Mouse (Mus musculus) hindbrain, embryonic 15.5 days (tissue): ENCODE measurements around the gene Nfic. TPM values are rescaled to one million over a fixed set of nuclear protein-coding genes. Genes with fewer than 3 reads are reported as not detected.

Experiments
- ATAC-seq: fragments of 200-750 bp; cut with Nextera tagmentation; 2 replicates; pipeline ENCODE4 v1.8.0; 2017; ENCODE audit warnings: low read depth, moderate number of reproducible peaks, moderate TSS enrichment; ENCODE audit not compliant: low FRiP score
- H3K27ac ChIP-seq: fragments of 300-500 bp; sonication (generic); replicated peaks from 2 replicates; pipeline ENCODE4 v1.5.1; 2015; ENCODE audit warnings: mild to moderate bottlenecking, inconsistent platforms
- H3K27me3 ChIP-seq: fragments of 300-500 bp; sonication (generic); 2 replicates; pipeline ENCODE4 v1.6.1; 2015; ENCODE audit warnings: control low read depth, inconsistent platforms
- H3K36me3 ChIP-seq: fragments of 300-500 bp; sonication (generic); 2 replicates; pipeline ENCODE4 v1.6.1; 2015; ENCODE audit warnings: control low read depth, inconsistent platforms
- H3K4me1 ChIP-seq: fragments of 300-500 bp; sonication (generic); replicated peaks from 2 replicates; pipeline ENCODE4 v1.6.1; 2015; ENCODE audit warnings: control low read depth, inconsistent platforms
- H3K4me2 ChIP-seq: fragments of 300-500 bp; sonication (generic); 2 replicates; pipeline ENCODE4 v1.6.1; 2015; ENCODE audit warnings: moderate library complexity, mild to moderate bottlenecking, inconsistent platforms
- H3K4me3 ChIP-seq: fragments of 300-500 bp; sonication (generic); 2 replicates; pipeline ENCODE4 v1.5.1; 2015; ENCODE audit warnings: mild to moderate bottlenecking, inconsistent platforms
- H3K9ac ChIP-seq: fragments of 300-500 bp; sonication (generic); 2 replicates; pipeline ENCODE4 v1.6.1; 2015; ENCODE audit warnings: inconsistent platforms
- H3K9me3 ChIP-seq: fragments of 300-500 bp; sonication (generic); 2 replicates; pipeline ENCODE4 v1.6.1; 2016; ENCODE audit warnings: control low read depth, inconsistent platforms
- WGBS: fragments of 180-500 bp; shearing (Covaris S2); methylation state at CpG from one replicate; pipeline ENCODE4 v1.1.7; 2015; 5-methylcytosine and 5-hydroxymethylcytosine counted together
- polyA plus RNA-seq: library from polyadenylated mRNA; unstranded; fragments of >200 nt; fragmentation: Nextera tagmentation; extraction: Ambion mirVana; gene quantifications from 2 replicates; pipeline ENCODE4 v1.2.1, GENCODE M21; 2015

Gene Nfic
- polyA plus RNA-seq, 1 experiment from 2014 or later: 26.6 TPM

GRCm38 (mm10) chr10:81495151-81495550 is 39.7 kb upstream of the Nfic start:
- Histone ChIP-seq H3K9ac (peak overlapping the region; percentile 94), H3K4me1 (peaks cover 26% of the 10 kb centered on the region), H3K4me2 (peak overlapping the region; percentile 99), H3K36me3 (peaks cover 24% of the 10 kb centered on the region), H3K4me3 (peak overlapping the region; percentile 81), H3K27me3 (no peaks in the 10 kb centered on the region), H3K27ac (peak overlapping the region; percentile 87; the same call in 1 of the 2 replicates), H3K9me3 (no peaks in the 10 kb centered on the region)
- no peak for ATAC-seq
- 78% methylated on average over 6 of the region's 6 CpGs for WGBS

GRCm38 (mm10) chr10:81494260-81495041 is 39.0 kb upstream of the Nfic start:
- 0 out of 2 replicates have a peak overlapping the region, but pooled peaks have one; percentile 94 for H3K9ac ChIP-seq
- no peaks in the 10 kb centered on the region for H3K27me3 ChIP-seq
- no peaks in the 10 kb centered on the region for H3K9me3 ChIP-seq
- H3K4me1 ChIP-seq: peaks cover 26% of the 10 kb centered on the region
- H3K36me3 ChIP-seq: peaks cover 31% of the 10 kb centered on the region
- peak overlapping the region; percentile 99 for H3K4me2 ChIP-seq
- H3K27ac ChIP-seq: no peak overlapping the region
- 94% methylated on average over 11 of the region's 11 CpGs for WGBS
- peak overlapping the region; percentile 81; the same call in 1 of the 2 replicates for H3K4me3 ChIP-seq
- no peak for ATAC-seq

GRCm38 (mm10) chr10:81493601-81494220 is 38.3 kb upstream of the Nfic start:
- Histone ChIP-seq H3K27ac (no peak overlapping the region), H3K4me2 (no peak overlapping the region), H3K4me1 (peaks cover 26% of the 10 kb centered on the region), H3K9ac (no peak overlapping the region), H3K27me3 (no peaks in the 10 kb centered on the region), H3K4me3 (no peak overlapping the region), H3K9me3 (no peaks in the 10 kb centered on the region), H3K36me3 (peaks cover 37% of the 10 kb centered on the region)
- no peak for ATAC-seq
- WGBS: 84% methylated on average over 8 of the region's 8 CpGs

- 85% methylated on average over 11 of the region's 11 CpGs for WGBS
- Histone ChIP-seq H3K36me3 (peaks cover 47% of the 10 kb centered on the region), H3K9me3 (no peaks in the 10 kb centered on the region), H3K27me3 (no peaks in the 10 kb centered on the region), H3K4me2 (no peak overlapping the region), H3K9ac (no peak overlapping the region), H3K4me3 (no peak overlapping the region), H3K27ac (no peak overlapping the region), H3K4me1 (peaks cover 24% of the 10 kb centered on the region)
- no peak for ATAC-seq
These were observed 37.3 kb upstream of the Nfic start for GRCm38 (mm10) chr10:81492606-81493240.

- ATAC-seq: no peak
- Histone ChIP-seq H3K4me3 (no peak overlapping the region), H3K27ac (no peak overlapping the region), H3K27me3 (no peaks in the 10 kb centered on the region), H3K36me3 (peaks cover 60% of the 10 kb centered on the region), H3K4me2 (no peak overlapping the region), H3K9ac (no peak overlapping the region), H3K9me3 (no peaks in the 10 kb centered on the region), H3K4me1 (peaks cover 17% of the 10 kb centered on the region)
- WGBS: 97% methylated on average over 9 of the region's 9 CpGs
These were observed 35.6 kb upstream of the Nfic start for GRCm38 (mm10) chr10:81491018-81491417.

- peaks cover 13% of the 10 kb centered on the region for H3K4me1 ChIP-seq
- ATAC-seq: no peak
- no peak overlapping the region for H3K27ac ChIP-seq
- H3K36me3 ChIP-seq: peaks cover 60% of the 10 kb centered on the region
- WGBS: 83% methylated on average over 14 of the region's 14 CpGs
- no peaks in the 10 kb centered on the region for H3K27me3 ChIP-seq
- H3K4me2 ChIP-seq: no peak overlapping the region
- H3K9ac ChIP-seq: no peak overlapping the region
- no peak overlapping the region for H3K4me3 ChIP-seq
- no peaks in the 10 kb centered on the region for H3K9me3 ChIP-seq
These were observed 34.5 kb upstream of the Nfic start for GRCm38 (mm10) chr10:81489941-81490340.

GRCm38 (mm10) chr10:81488081-81488480 is 32.6 kb upstream of the Nfic start:
- H3K9ac ChIP-seq: no peak overlapping the region
- H3K9me3 ChIP-seq: no peaks in the 10 kb centered on the region
- H3K4me3 ChIP-seq: no peak overlapping the region
- no peak overlapping the region for H3K4me2 ChIP-seq
- H3K4me1 ChIP-seq: peaks cover 11% of the 10 kb centered on the region
- H3K27me3 ChIP-seq: no peaks in the 10 kb centered on the region
- peaks cover 59% of the 10 kb centered on the region for H3K36me3 ChIP-seq
- ATAC-seq: no peak
- H3K27ac ChIP-seq: no peak overlapping the region
- WGBS: 86% methylated on average over 11 of the region's 11 CpGs

- Histone ChIP-seq H3K4me2 (no peak overlapping the region), H3K9ac (no peak overlapping the region), H3K36me3 (peaks cover 48% of the 10 kb centered on the region), H3K27ac (no peak overlapping the region), H3K9me3 (no peaks in the 10 kb centered on the region), H3K4me1 (peaks cover 15% of the 10 kb centered on the region), H3K4me3 (no peak overlapping the region), H3K27me3 (no peaks in the 10 kb centered on the region)
- ATAC-seq: no peak
- 81% methylated on average over 10 of the region's 10 CpGs for WGBS
These were observed 31.1 kb upstream of the Nfic start for GRCm38 (mm10) chr10:81486496-81486895.

- ATAC-seq: no peak
- 75% methylated on average over 7 of the region's 7 CpGs for WGBS
These were observed 30.1 kb upstream of the Nfic start for GRCm38 (mm10) chr10:81485479-81486018.

GRCm38 (mm10) chr10:81485060-81485449 is 29.6 kb upstream of the Nfic start:
- no peak for ATAC-seq
- peaks cover 26% of the 10 kb centered on the region for H3K4me1 ChIP-seq
- H3K27me3 ChIP-seq: no peaks in the 10 kb centered on the region
- 21% methylated on average over 2 of the region's 2 CpGs for WGBS
- no peak overlapping the region for H3K4me3 ChIP-seq
- H3K27ac ChIP-seq: peak overlapping the region; percentile 44
- peaks cover 35% of the 10 kb centered on the region for H3K36me3 ChIP-seq
- H3K4me2 ChIP-seq: no peak overlapping the region
- H3K9me3 ChIP-seq: no peaks in the 10 kb centered on the region
- no peak overlapping the region for H3K9ac ChIP-seq

More at GRCm38 (mm10) chr10:81485479-81486018, 30.1 kb upstream of the Nfic start:
- Histone ChIP-seq H3K4me1 (peaks cover 21% of the 10 kb centered on the region), H3K4me2 (no peak overlapping the region), H3K4me3 (no peak overlapping the region), H3K9ac (no peak overlapping the region), H3K36me3 (peaks cover 39% of the 10 kb centered on the region), H3K27me3 (no peaks in the 10 kb centered on the region), H3K27ac (0 out of 2 replicates have a peak overlapping the region, but pooled peaks have one; percentile 8), H3K9me3 (no peaks in the 10 kb centered on the region)

- no peaks in the 10 kb centered on the region for H3K27me3 ChIP-seq
- no peaks in the 10 kb centered on the region for H3K9me3 ChIP-seq
- peak overlapping the region; percentile 44 for H3K27ac ChIP-seq
- H3K36me3 ChIP-seq: peaks cover 30% of the 10 kb centered on the region
- H3K9ac ChIP-seq: no peak overlapping the region
- H3K4me2 ChIP-seq: no peak overlapping the region
- WGBS: 40% methylated on average over 6 of the region's 6 CpGs
- H3K4me1 ChIP-seq: peaks cover 30% of the 10 kb centered on the region
- no peak overlapping the region for H3K4me3 ChIP-seq
- ATAC-seq: no peak
These were observed 29.1 kb upstream of the Nfic start for GRCm38 (mm10) chr10:81484441-81485059.
